Mouse (Mus musculus) thymus, adult 2 months (tissue): ENCODE measurements around the gene Was.
"Not testable (repeated sequence)": the region's sequence is repeated elsewhere in the genome, so short reads cannot be mapped to it uniquely, and the experiment has no call there.

Experiments used
- CTCF ChIP-seq: fragments of 200-500 bp; IDR thresholded peaks from 2 replicates; pipeline ENCODE4 v1.5.1; 2012; ENCODE audit warnings: mild to moderate bottlenecking, control low read depth, low read length, moderate library complexity, borderline replicate concordance; ENCODE audit not compliant: control insufficient read depth, poor library complexity, insufficient read depth; ENCODE audit errors: extremely low read depth
- POLR2A ChIP-seq: fragments of 200-500 bp; IDR thresholded peaks from 2 replicates; pipeline ENCODE4 v1.6.1; 2012; ENCODE audit warnings: mild to moderate bottlenecking, low read length, control low read depth, moderate library complexity; ENCODE audit not compliant: control insufficient read depth, poor library complexity, insufficient read depth; ENCODE audit errors: extremely low read depth

DNA sequence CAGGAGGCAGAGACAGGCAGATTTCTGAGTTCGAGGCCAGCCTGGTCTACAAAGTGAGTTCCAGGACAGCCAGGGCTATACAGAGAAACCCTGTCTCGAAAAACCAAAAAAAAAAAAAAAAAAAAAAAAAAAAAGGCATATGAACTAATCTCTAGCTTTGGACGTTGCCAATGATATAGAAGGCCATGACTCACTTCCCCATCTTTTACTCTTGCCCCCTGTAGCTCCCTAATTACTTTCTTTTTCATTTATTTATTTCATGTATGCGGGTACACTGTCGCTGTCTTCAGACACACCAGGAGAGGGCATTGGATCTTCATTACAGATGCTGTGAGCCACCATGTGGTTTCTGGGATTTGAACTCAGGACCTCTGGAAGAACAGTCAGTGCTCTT, 653 bp upstream of the Was start:
- not testable (repeated sequence) for TF ChIP-seq CTCF, POLR2A
